Mouse (Mus musculus) CH12.LX (cell line): ENCODE data around the gene Ugt1a8. TPM values are rescaled to one million over a fixed set of nuclear protein-coding genes. Genes with fewer than 3 reads are reported as not detected.
A peak's percentile ranks its signal among the peaks of the same experiment; 100 is the strongest.

Experiments used
- DNase-seq: peaks from one replicate; pipeline ENCODE4 v3.0.0-alpha.2; 2013; ENCODE audit errors: extremely low read depth
- H3K27ac ChIP-seq: 2 replicates; pipeline ENCODE4 v1.5.1; 2012; ENCODE audit warnings: low read depth, mild to moderate bottlenecking, control low read depth, moderate library complexity; ENCODE audit not compliant: insufficient read depth
- H3K27me3 ChIP-seq: replicated peaks from 2 replicates; pipeline ENCODE3; 2012; ENCODE audit warnings: inconsistent platforms
- H3K36me3 ChIP-seq, 2 experiments: replicated peaks in 1 of 2; 2 replicates each; pipeline versions ENCODE3 to v1.6.1; 2012; ENCODE audit warnings: inconsistent platforms in 1 of 2, low read length in 1 of 2, mild to moderate bottlenecking in 1 of 2, mixed read lengths in 1 of 2, moderate library complexity in 1 of 2; ENCODE audit not compliant: control insufficient read depth in 1 of 2, insufficient read depth in 1 of 2
- H3K4me1 ChIP-seq, 2 experiments: 2 replicates each; pipeline ENCODE4 v1.6.1; 2012; ENCODE audit warnings: inconsistent platforms in 1 of 2, moderate library complexity in 1 of 2; ENCODE audit not compliant: insufficient read depth in 2 of 2, control insufficient read depth in 1 of 2
- H3K4me2 ChIP-seq: 2 replicates; pipeline ENCODE4 v1.6.1; 2012; ENCODE audit warnings: low read depth, mild to moderate bottlenecking, control low read depth; ENCODE audit not compliant: poor library complexity, insufficient read depth, severe bottlenecking
- H3K4me3 ChIP-seq, 3 experiments: fragments of 150-350 bp in 1 of 3; sonication (generic) in 1 of 3; replicated peaks in 1 of 3; 2 replicates each; pipeline versions ENCODE3 to v1.5.1; 2011 to 2012; ENCODE audit warnings: low read depth in 2 of 3, low read length in 2 of 3, mild to moderate bottlenecking in 2 of 3, moderate library complexity in 2 of 3, control low read depth in 1 of 3, improper control_type of control experiment in 1 of 3, inconsistent platforms in 1 of 3, mixed read lengths in 1 of 3; ENCODE audit not compliant: poor library complexity in 1 of 3
- H3K79me2 ChIP-seq: replicated peaks from 2 replicates; pipeline ENCODE4 v1.6.1; 2012; ENCODE audit warnings: mild to moderate bottlenecking, moderate library complexity; ENCODE audit not compliant: control insufficient read depth, poor library complexity, insufficient read depth, severe bottlenecking; ENCODE audit errors: extremely low read depth
- H3K9ac ChIP-seq: 2 replicates; pipeline ENCODE4 v1.6.1; 2012; ENCODE audit warnings: low read depth, mild to moderate bottlenecking, control low read depth, moderate library complexity; ENCODE audit not compliant: insufficient read depth
- H3K9me3 ChIP-seq: replicated peaks from 2 replicates; pipeline ENCODE3; 2012; ENCODE audit warnings: low read length, inconsistent platforms, mixed read lengths
- BHLHE40 ChIP-seq: IDR thresholded peaks from 2 replicates; pipeline ENCODE4 v1.6.1; 2011; ENCODE audit warnings: mild to moderate bottlenecking, low read depth, low read length, improper control_type of control experiment
- CHD1 ChIP-seq: IDR thresholded peaks from 2 replicates; pipeline ENCODE4 v1.6.1; 2012; ENCODE audit warnings: low read depth, low read length, improper control_type of control experiment, inconsistent platforms
- ELF1 ChIP-seq: IDR thresholded peaks from 2 replicates; pipeline ENCODE4 v1.6.1; 2014; ENCODE audit warnings: low read depth, mild to moderate bottlenecking, inconsistent platforms, low read length, improper control_type of control experiment
- EP300 ChIP-seq: IDR thresholded peaks from 2 replicates; pipeline ENCODE4 v1.6.1; 2011; ENCODE audit warnings: low read length, improper control_type of control experiment
- ETS1 ChIP-seq: conservative IDR thresholded peaks from 2 replicates; pipeline ENCODE4 v1.6.1; 2012; ENCODE audit warnings: low read depth, mild to moderate bottlenecking, inconsistent platforms, low read length, improper control_type of control experiment, moderate library complexity
- GABPA ChIP-seq: IDR thresholded peaks from 2 replicates; pipeline ENCODE4 v1.6.1; 2012; ENCODE audit warnings: low read depth, low read length, improper control_type of control experiment, inconsistent platforms; ENCODE audit not compliant: insufficient replicate concordance
- IRF4 ChIP-seq: IDR thresholded peaks from 2 replicates; pipeline ENCODE4 v1.6.1; 2014; ENCODE audit warnings: low read depth, mild to moderate bottlenecking, inconsistent platforms, low read length, improper control_type of control experiment
- KAT2A ChIP-seq: IDR thresholded peaks from 2 replicates; pipeline ENCODE4 v1.6.1; 2012; ENCODE audit warnings: low read length, improper control_type of control experiment, inconsistent platforms; ENCODE audit not compliant: insufficient replicate concordance
- MYC ChIP-seq: IDR thresholded peaks from 2 replicates; pipeline ENCODE4 v1.6.1; 2011; ENCODE audit warnings: low read depth, mild to moderate bottlenecking, improper control_type of control experiment, low read length
- NELFE ChIP-seq: IDR thresholded peaks from 2 replicates; pipeline ENCODE4 v1.6.1; 2011; ENCODE audit warnings: low read depth, low read length, improper control_type of control experiment
- NRF1 ChIP-seq: IDR thresholded peaks from 2 replicates; pipeline ENCODE4 v1.6.1; 2014; ENCODE audit warnings: low read depth, mild to moderate bottlenecking, inconsistent platforms, low read length, improper control_type of control experiment, moderate library complexity
- RCOR1 ChIP-seq: conservative IDR thresholded peaks from 2 replicates; pipeline ENCODE4 v1.6.1; 2012; ENCODE audit warnings: low read depth, mild to moderate bottlenecking, inconsistent platforms, low read length, improper control_type of control experiment
- SIN3A ChIP-seq: IDR thresholded peaks from 2 replicates; pipeline ENCODE4 v1.6.1; 2012; ENCODE audit warnings: low read length, improper control_type of control experiment, inconsistent platforms
- TBP ChIP-seq: conservative IDR thresholded peaks from 2 replicates; pipeline ENCODE4 v1.6.1; 2011; ENCODE audit warnings: low read depth, low read length, improper control_type of control experiment
- ZMIZ1 ChIP-seq: IDR thresholded peaks from 2 replicates; pipeline ENCODE4 v1.6.1; 2012; ENCODE audit warnings: low read depth, mild to moderate bottlenecking, inconsistent platforms, low read length, improper control_type of control experiment
- ZNF384 ChIP-seq: IDR thresholded peaks from 2 replicates; pipeline ENCODE4 v1.6.1; 2012; ENCODE audit warnings: low read depth, low read length, improper control_type of control experiment, inconsistent platforms
- dilution Hi-C: fragments of 300-500 bp; cut with MboI; formaldehyde crosslinking; loops from 2 replicates; pipeline ENCODE4 v1.14.3; 2020; ENCODE audit warnings: low sequenced_read_pairs; ENCODE audit not compliant: extremely low pct_unique_long_range_greater_than_20kb, extremely low pct_ligation_motif_present
- in situ Hi-C: fragments of 300-500 bp; cut with MboI; formaldehyde crosslinking; loops from 3 replicates; pipeline ENCODE4 v1.14.3; 2019; ENCODE audit warnings: low sequenced_read_pairs, low pct_ligation_motif_present, low pct_unique_long_range_greater_than_20kb, mixed read lengths
- polyA plus RNA-seq: library from polyadenylated mRNA; unstranded; fragments of >175 nt; gene quantifications from 2 replicates; pipeline ENCODE4 v1.2.1, GENCODE M21; 2012; ENCODE audit warnings: low read depth; ENCODE audit not compliant: insufficient read length
- total RNA-seq, 2 experiments: library from RNA; depleted of rRNA; stranded (reverse); fragments of 300-350 nt in 1 of 2; fragments of >200 nt in 1 of 2; gene quantifications; 2 replicates each; pipeline ENCODE4 v1.2.3; 2012 to 2014

Ugt1a8 gene
- total and polyA plus RNA-seq, 3 experiments = not detected

- no peaks in the 10 kb centered on the region for H3K36me3 ChIP-seq
- H3K4me3 ChIP-seq = no peak overlapping the region
- no peak overlapping the region for H3K9ac ChIP-seq
- H3K27me3 ChIP-seq = no peaks in the 10 kb centered on the region
- in situ Hi-C loops = no loop called here
- no peaks in the 10 kb centered on the region; a peak in 1 of 4 replicates for H3K4me1 ChIP-seq
- H3K9me3 ChIP-seq = no peaks in the 10 kb centered on the region
- TF ChIP-seq GABPA (no peak), ETS1 (no peak), KAT2A (no peak), TBP (no peak), NELFE (no peak), ELF1 (no peak), BHLHE40 (no peak)
- no peaks in the 10 kb centered on the region for H3K79me2 ChIP-seq
- peak; percentile 21 for DNase-seq
- no peak overlapping the region for H3K4me2 ChIP-seq
- dilution Hi-C loops = no loop called here
- H3K27ac ChIP-seq = no peak overlapping the region
These were observed 10.5 kb upstream of the Ugt1a8 start for GRCm38 (mm10) chr1:88077128-88077527.

DNA sequence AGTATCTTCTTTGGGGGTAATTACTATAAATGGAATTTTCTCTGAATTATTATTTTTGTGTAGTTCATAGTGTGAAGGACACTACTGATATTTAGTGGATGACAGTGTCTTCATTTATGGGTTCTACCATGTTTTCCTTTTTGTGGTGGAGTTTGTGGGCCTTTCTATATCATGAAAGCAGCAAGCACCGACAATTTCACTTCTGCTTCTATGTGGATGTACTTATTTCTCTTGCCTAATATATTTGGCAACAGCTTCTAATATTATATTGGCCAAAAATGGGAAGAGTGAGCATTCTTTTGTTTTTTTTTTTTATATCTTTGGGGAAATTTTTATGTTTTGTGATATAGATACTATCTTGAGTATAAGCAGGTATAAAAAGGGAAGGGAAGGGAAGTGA, 5.9 kb upstream of the Ugt1a8 start:
- TF ChIP-seq SIN3A = no peak
- no peak for TF ChIP-seq NRF1
- TF ChIP-seq ZNF384 = no peak
- no peak for TF ChIP-seq EP300
- TF ChIP-seq IRF4 = no peak
- no peak for TF ChIP-seq CHD1
- TF ChIP-seq ZMIZ1 = no peak
- no peak for TF ChIP-seq KAT2A
- no peak for TF ChIP-seq RCOR1
- no peak for TF ChIP-seq MYC
- Histone ChIP-seq H3K27me3 (no peaks in the 10 kb centered on the region), H3K79me2 (no peaks in the 10 kb centered on the region), H3K27ac (no peak overlapping the region), H3K36me3 (no peaks in the 10 kb centered on the region), H3K9ac (no peak overlapping the region), H3K4me3 (no peak overlapping the region), H3K4me1 (no peaks in the 10 kb centered on the region; a peak in 1 of 4 replicates), H3K4me2 (no peak overlapping the region), H3K9me3 (no peaks in the 10 kb centered on the region)
- dilution Hi-C loops = no loop called here
- no peak for DNase-seq
- in situ Hi-C loops = no loop called here
